Mouse (Mus musculus): ENCODE results near the gene Tcp11.

Gene Tcp11

GRCm38 (mm10) chr17:28084395-28084905, 4.0 kb upstream of the Tcp11 start:
- DNase-seq (ENCODE audit: low spot score in 2 of 2): no peak

GRCm38 (mm10) chr17:28082863-28083262, 2.4 kb upstream of the Tcp11 start:
- DNase-seq (ENCODE audit: low spot score in 2 of 2): no peak

- no peak for DNase-seq (ENCODE audit: low spot score in 2 of 2)
Observed at GRCm38 (mm10) chr17:28081856-28082255, 1.4 kb upstream of the Tcp11 start.

- no peak for DNase-seq (ENCODE audit: low spot score in 2 of 2)
Observed at GRCm38 (mm10) chr17:28081385-28081784, 946 bp upstream of the Tcp11 start.

- DNase-seq (ENCODE audit: low spot score in 2 of 2): no peak
Observed at GRCm38 (mm10) chr17:28080817-28081165, 352 bp upstream of the Tcp11 start.

GRCm38 (mm10) chr17:28079618-28080017, 821 bp downstream of the Tcp11 start:
- DNase-seq (ENCODE audit: low spot score in 2 of 2): peak; percentile 63 to 81

GRCm38 (mm10) chr17:28078028-28078427, 2.4 kb downstream of the Tcp11 start:
- no peak for DNase-seq (ENCODE audit: low spot score in 2 of 2)

- DNase-seq (ENCODE audit: low spot score in 2 of 2): no peak
Observed at GRCm38 (mm10) chr17:28074486-28074885, 6.0 kb downstream of the Tcp11 start.

- no peak for DNase-seq (ENCODE audit: low spot score in 2 of 2)
Observed at GRCm38 (mm10) chr17:28072730-28073129, 7.7 kb downstream of the Tcp11 start.

GRCm38 (mm10) chr17:28070256-28070655, 10.2 kb downstream of the Tcp11 start:
- no peak for DNase-seq (ENCODE audit: low spot score in 2 of 2)

- DNase-seq (ENCODE audit: low spot score in 2 of 2): no peak
Observed at GRCm38 (mm10) chr17:28069446-28069845, 11.0 kb downstream of the Tcp11 start.

- DNase-seq (ENCODE audit: low spot score in 2 of 2): no peak
Observed at GRCm38 (mm10) chr17:28067303-28067702, 13.1 kb downstream of the Tcp11 start.

GRCm38 (mm10) chr17:28063163-28063562, 17.3 kb downstream of the Tcp11 start:
- DNase-seq (ENCODE audit: low spot score in 2 of 2): no peak

GRCm38 (mm10) chr17:28062710-28063109, 17.7 kb downstream of the Tcp11 start:
- DNase-seq (ENCODE audit: low spot score in 2 of 2): no peak

- peak in 1 of 2 experiments; percentile 41 for DNase-seq (ENCODE audit: low spot score in 2 of 2)
Observed at GRCm38 (mm10) chr17:28061472-28061871, 19.0 kb downstream of the Tcp11 start.

- DNase-seq (ENCODE audit: low spot score in 2 of 2): no peak
Observed at GRCm38 (mm10) chr17:28060681-28061080, 19.8 kb downstream of the Tcp11 start.

GRCm38 (mm10) chr17:28058346-28058745, 22.1 kb downstream of the Tcp11 start:
- no peak for DNase-seq (ENCODE audit: low spot score in 2 of 2)

GRCm38 (mm10) chr17:28052293-28052863, 28.1 kb downstream of the Tcp11 start:
- DNase-seq (ENCODE audit: low spot score in 2 of 2): no peak

GRCm38 (mm10) chr17:28050210-28050609, 30.2 kb downstream of the Tcp11 start:
- no peak for DNase-seq (ENCODE audit: low spot score in 2 of 2)

- DNase-seq (ENCODE audit: low spot score in 2 of 2): no peak
Observed at GRCm38 (mm10) chr17:28048425-28048824, 32.0 kb downstream of the Tcp11 start.

GRCm38 (mm10) chr17:28047520-28047919, 32.9 kb downstream of the Tcp11 start:
- DNase-seq (ENCODE audit: low spot score in 2 of 2): no peak

GRCm38 (mm10) chr17:28047017-28047416, 33.4 kb downstream of the Tcp11 start:
- no peak for DNase-seq (ENCODE audit: low spot score in 2 of 2)

- peak; percentile 48 to 49 for DNase-seq (ENCODE audit: low spot score in 2 of 2)
Observed at GRCm38 (mm10) chr17:28042299-28042771, 38.1 kb downstream of the Tcp11 start.

- DNase-seq (ENCODE audit: low spot score in 2 of 2): no peak
Observed at GRCm38 (mm10) chr17:28041298-28041697, 39.1 kb downstream of the Tcp11 start.

Data from frontal cortex, postnatal 10 days (tissue).